Mouse (Mus musculus) neural tube, postnatal 0 days (tissue): ENCODE data around the gene Ptchd3. TPM values are rescaled to one million over a fixed set of nuclear protein-coding genes. Genes with fewer than 3 reads are reported as not detected.

ENCODE experiments used
- polyA plus RNA-seq: library from polyadenylated mRNA; unstranded; fragments of >200 nt; fragmentation: Nextera tagmentation; extraction: Ambion mirVana; gene quantifications from 2 replicates; pipeline ENCODE4 v1.2.1, GENCODE M21; 2015

The Ptchd3 gene
- 0.04 TPM in 1 of 2 replicates, not detected in the other for polyA plus RNA-seq

GRCm38 (mm10) chr11:121829947-121830346 is at the start of gene Ptchd3:
Gene Ptchd3, plus strand, starts transcription at chr11:121830247.

Other genes starting within 250 kb of the Ptchd3 start
- gene B3gntl1, start 157.1 kb upstream of the Ptchd3 start, polyA plus RNA-seq = 5.6 TPM in 2 replicates
- gene Metrnl, start 128.7 kb upstream of the Ptchd3 start, polyA plus RNA-seq = 30.6 and 32.0 TPM in 2 replicates